Mouse (Mus musculus) mouse trophoblast stem cell (cell line): ENCODE results near the gene Ifitm5.

ENCODE experiments used
- in situ Hi-C, 2 experiments: fragments of 300-500 bp; cut with MseI, MboI; formaldehyde crosslinking; loops; 2 replicates in 1 of 2; 3 replicates in 1 of 2; pipeline ENCODE4 v1.15.1; 2025

The Ifitm5 gene

GRCm38 (mm10) chr7:140962733-140963132 lies 12.6 kb upstream of the Ifitm5 start:
- in situ Hi-C loops, result no loop called here

- in situ Hi-C loops, result no loop called here
These were observed 11.3 kb upstream of the Ifitm5 start for GRCm38 (mm10) chr7:140961416-140961815.

- in situ Hi-C loops, result no loop called here
These were observed 9.9 kb upstream of the Ifitm5 start for GRCm38 (mm10) chr7:140960026-140960425.

- in situ Hi-C loops, result loop anchor here (5.0 kb wide), 2 partner anchors 83 to 88 kb away; no protein-coding TSS in a partner anchor
These were observed 9.2 kb upstream of the Ifitm5 start for GRCm38 (mm10) chr7:140959181-140959901.

- in situ Hi-C loops, result loop anchor here (5.0 kb wide), 2 partner anchors 86 to 91 kb away; no protein-coding TSS in a partner anchor
These were observed 6.4 kb upstream of the Ifitm5 start for GRCm38 (mm10) chr7:140956556-140956869.

- in situ Hi-C loops, result loop anchor here (5.0 kb wide), 2 partner anchors 86 to 91 kb away; no protein-coding TSS in a partner anchor
These were observed 5.9 kb upstream of the Ifitm5 start, which contains the start of the genes Gm45717 and Ifitm2 for GRCm38 (mm10) chr7:140955758-140956555. Gene Gm45717 (minus strand): TSS chr7:140955937. Gene Ifitm2 (minus strand): TSS chr7:140955987.

- in situ Hi-C loops, result loop anchor here (5.0 kb wide), 2 partner anchors 87 to 92 kb away; no protein-coding TSS in a partner anchor
These were observed 5.3 kb upstream of the Ifitm5 start for GRCm38 (mm10) chr7:140955342-140955741.

GRCm38 (mm10) chr7:140954733-140955071 lies 4.6 kb upstream of the Ifitm5 start:
- in situ Hi-C loops, result loop anchor here (5.0 kb wide), 2 partner anchors 88 to 93 kb away; no protein-coding TSS in a partner anchor

GRCm38 (mm10) chr7:140953800-140954732 lies 4.0 kb upstream of the Ifitm5 start:
- in situ Hi-C loops, result no loop called here

- in situ Hi-C loops, result no loop called here
These were observed 3.0 kb upstream of the Ifitm5 start for GRCm38 (mm10) chr7:140953133-140953532.

GRCm38 (mm10) chr7:140952441-140952840 lies 2.4 kb upstream of the Ifitm5 start:
- in situ Hi-C loops, result no loop called here

- in situ Hi-C loops, result no loop called here
These were observed 1.7 kb upstream of the Ifitm5 start for GRCm38 (mm10) chr7:140951765-140952164.

- in situ Hi-C loops, result no loop called here
These were observed 960 bp upstream of the Ifitm5 start for GRCm38 (mm10) chr7:140951051-140951450.

GRCm38 (mm10) chr7:140949255-140949654 lies 836 bp downstream of the Ifitm5 start:
- in situ Hi-C loops, result no loop called here

GRCm38 (mm10) chr7:140948161-140948560 lies 1.9 kb downstream of the Ifitm5 start:
- in situ Hi-C loops, result no loop called here

GRCm38 (mm10) chr7:140946980-140947379 lies 3.1 kb downstream of the Ifitm5 start:
- in situ Hi-C loops, result no loop called here

- in situ Hi-C loops, result no loop called here
These were observed 3.8 kb downstream of the Ifitm5 start for GRCm38 (mm10) chr7:140946311-140946710.

GRCm38 (mm10) chr7:140945247-140945646 lies 4.8 kb downstream of the Ifitm5 start:
- in situ Hi-C loops, result no loop called here

GRCm38 (mm10) chr7:140944236-140944635 lies 5.9 kb downstream of the Ifitm5 start:
- in situ Hi-C loops, result no loop called here

- in situ Hi-C loops, result no loop called here
These were observed 6.7 kb downstream of the Ifitm5 start for GRCm38 (mm10) chr7:140943356-140943755.

GRCm38 (mm10) chr7:140942811-140943210 lies 7.3 kb downstream of the Ifitm5 start:
- in situ Hi-C loops, result no loop called here

GRCm38 (mm10) chr7:140942341-140942740 lies 7.8 kb downstream of the Ifitm5 start:
- in situ Hi-C loops, result no loop called here
